Mouse (Mus musculus) spleen, adult 2 months (tissue): Measurements from ENCODE around the gene Cpeb1.

ENCODE experiments used
- CTCF ChIP-seq: fragments of 200-500 bp; IDR thresholded peaks from 2 replicates; pipeline ENCODE4 v1.5.1; 2011; ENCODE audit warnings: mild to moderate bottlenecking, inconsistent platforms; ENCODE audit not compliant: insufficient read depth, insufficient read length, insufficient replicate concordance; ENCODE audit errors: extremely low read depth
- POLR2A ChIP-seq: fragments of 200-500 bp; IDR thresholded peaks from 2 replicates; pipeline ENCODE4 v1.6.1; 2011; ENCODE audit warnings: low read depth, low read length, inconsistent platforms

DNA sequence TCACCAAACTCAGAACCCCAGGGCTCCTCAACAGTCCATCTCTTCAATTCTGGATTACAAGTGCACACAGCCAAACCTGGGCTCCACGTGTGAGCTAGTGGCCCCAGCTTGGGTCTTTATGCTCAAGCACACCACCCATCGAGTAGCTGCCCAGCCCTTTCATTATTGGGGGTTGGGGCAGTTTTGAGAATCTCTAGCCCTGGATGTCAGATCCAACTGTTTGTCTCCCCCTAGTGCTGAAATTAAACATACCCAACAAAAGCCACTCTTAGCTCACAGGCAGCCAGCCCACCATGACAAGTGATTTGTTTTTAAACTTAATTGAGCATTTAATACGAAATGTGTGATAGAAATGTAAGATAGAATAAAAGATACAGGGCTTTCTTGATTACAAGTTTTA is 113.7 kb downstream of the Cpeb1 start:
- TF ChIP-seq CTCF (no peak), POLR2A (no peak)
